Mouse (Mus musculus): ENCODE measurements around the gene Homer2.

DNA sequence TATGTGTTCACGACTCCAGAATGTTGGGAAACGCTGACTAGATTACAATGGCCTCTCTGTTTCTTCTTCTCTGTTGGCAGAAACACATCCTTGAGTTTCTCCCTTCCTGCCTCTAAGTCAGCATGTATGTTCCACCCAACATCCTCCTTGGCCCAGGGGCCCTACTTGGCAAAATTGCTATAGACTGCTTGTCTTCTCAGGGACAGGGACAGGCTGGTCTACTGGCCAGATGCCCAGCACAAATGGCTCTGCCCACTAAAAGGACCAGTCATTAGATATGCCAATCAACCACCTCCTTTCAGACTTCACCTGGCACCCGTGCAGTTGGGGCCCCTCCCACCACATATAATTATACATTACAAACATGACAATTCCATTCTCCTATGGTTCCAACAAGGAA lies 25.9 kb downstream of the Homer2 start:
- TF ChIP-seq CTCF (IDR thresholded peaks at IDR 0.05; ENCODE audit: borderline replicate concordance, extremely low read depth, insufficient read depth, insufficient read length) (no peak), POLR2A (IDR thresholded peaks at IDR 0.05; ENCODE audit: borderline replicate concordance, extremely low read depth, insufficient read depth, insufficient read length, poor library complexity, severe bottlenecking) (no peak)
